Mouse (Mus musculus) lung, postnatal 4 days (tissue): ENCODE results near the gene Dusp8.

Source experiments
- DNase-seq, 2 experiments: peaks; one replicate each; pipeline ENCODE4 v3.0.0; 2021

Gene Dusp8

DNA sequence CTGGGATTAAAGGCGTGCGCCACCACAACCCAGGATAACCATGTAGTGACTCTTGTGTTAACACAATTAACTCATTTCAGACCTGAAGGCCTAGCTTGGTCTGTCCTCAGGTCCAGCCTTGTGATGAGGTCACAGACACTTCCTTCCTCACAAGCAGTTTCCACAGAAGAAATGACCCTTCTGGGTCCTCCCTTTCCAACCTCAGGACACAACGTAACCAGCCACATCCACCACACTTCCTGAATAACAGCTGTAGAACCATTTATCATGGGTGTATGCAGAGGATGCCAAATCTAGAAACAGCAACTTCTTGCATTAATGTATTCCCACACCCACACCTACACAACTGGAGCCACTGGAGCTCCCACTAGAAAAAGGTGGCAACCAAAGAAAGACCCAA lies 54.9 kb downstream of the Dusp8 start:
- no peak for DNase-seq

DNA sequence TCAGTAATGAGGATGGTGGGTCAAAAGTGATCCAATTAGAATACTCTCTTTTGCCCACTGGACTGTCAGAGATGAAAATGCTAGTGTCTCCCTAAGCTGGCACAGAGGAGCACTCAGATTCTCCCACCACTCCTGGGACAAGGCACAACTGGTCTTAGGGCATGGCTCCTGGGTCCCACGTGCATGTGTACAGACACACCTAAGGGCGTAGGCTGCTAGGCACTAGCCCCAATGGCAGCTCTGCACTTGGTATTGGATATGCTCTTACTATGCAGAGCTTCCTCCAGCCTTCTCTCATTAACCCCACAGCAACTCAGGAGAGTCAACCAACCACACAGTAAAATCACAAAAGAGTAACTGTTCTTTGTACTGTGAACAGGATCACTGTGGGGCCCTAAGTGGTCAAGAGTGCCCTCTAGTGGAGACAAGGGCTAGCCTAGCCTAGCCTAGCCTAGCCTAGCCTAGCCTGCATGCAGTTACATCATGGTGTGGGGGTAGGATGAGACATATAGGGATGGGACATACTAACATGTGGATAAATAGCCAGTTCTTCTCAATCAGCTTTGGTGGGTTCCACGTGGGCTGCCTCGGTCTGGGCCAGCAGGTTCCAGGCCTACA lies 58.0 kb downstream of the Dusp8 start:
- peak; percentile 47 to 67 for DNase-seq

DNA sequence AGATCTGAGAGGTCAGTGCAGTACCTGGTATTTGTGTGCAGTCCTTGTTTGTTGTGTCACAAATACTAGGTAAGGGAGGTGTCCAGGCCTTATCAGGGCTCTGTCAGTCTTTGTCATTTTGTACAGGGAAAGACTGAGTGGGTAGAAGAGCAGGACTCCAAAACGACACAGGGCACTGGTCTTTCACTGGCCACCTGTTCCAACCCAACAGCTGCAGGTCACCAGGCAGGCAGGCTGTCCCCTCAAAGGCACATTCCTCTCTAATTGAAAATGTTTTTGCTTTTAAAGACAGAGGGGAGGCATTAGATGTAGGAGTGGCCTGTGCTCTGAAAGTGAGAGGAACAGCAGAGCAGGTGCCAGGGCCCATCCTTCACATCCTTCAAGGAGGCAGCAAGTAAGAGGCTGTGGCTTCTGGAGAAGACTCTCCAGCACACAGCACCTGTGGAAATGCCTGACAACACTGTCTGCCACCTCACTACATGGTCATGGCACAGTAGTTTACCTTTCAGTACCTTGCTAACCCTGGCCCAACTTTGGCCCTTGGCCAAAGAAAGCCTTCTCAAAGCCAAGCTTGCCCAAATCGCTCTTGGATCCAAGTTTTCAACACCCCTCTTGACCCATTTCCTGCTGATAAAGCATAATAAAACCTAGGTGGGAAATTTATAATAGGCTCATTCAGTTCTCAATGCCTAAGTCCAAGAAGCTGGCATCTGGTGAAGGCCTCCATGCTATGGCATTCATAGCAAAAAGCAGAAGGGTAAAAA lies 60.4 kb downstream of the Dusp8 start:
- no peak for DNase-seq

DNA sequence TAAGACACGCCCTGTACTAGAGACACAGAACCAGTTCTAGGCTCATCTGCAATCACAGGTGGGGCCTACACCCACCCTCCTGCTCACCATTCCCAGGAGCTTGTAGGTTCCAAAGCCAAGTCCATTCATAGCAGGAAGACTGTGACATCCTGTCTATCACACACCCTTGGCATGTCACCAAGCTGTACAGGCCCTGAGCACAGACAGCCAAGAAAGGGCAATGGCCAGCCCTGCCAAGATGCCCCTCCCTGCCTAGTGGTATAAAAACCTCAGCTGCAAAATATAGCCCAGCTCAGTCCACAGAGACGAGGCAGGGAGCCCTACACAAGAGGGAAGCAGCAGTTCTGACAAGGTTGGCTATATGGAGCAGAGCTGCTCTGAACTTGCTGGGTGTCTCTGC lies 61.4 kb downstream of the Dusp8 start:
- DNase-seq = peak; percentile 75 to 83

DNA sequence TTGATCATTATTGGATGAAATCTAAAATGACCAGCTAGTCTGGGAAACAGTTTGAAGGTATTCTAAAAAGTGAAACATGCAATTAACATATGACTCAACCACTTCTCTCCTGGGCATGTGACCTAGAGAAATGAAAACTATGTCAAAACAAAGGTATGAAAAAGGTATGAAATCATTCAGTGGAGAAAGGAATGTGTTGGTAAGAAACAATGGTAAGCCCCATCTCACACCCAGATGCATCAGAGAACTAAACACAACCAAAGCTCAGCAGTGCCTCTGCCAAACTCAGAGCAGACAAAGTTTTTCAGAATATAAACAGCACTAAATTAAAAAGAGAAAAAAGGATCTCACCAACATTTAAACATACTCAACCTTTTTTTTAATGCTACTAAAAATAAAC lies 65.6 kb downstream of the Dusp8 start:
- no peak for DNase-seq
